Mouse (Mus musculus) heart, adult 2 months (tissue): Measurements from ENCODE around the gene Krtap19-2. TPM values are rescaled to one million over a fixed set of nuclear protein-coding genes. Genes with fewer than 3 reads are reported as not detected.

Experiments
- DNase-seq, 2 experiments: peaks; one replicate each; pipeline ENCODE4 v3.0.0; 2021
- H3K27ac ChIP-seq: fragments of 200-600 bp; 2 replicates; pipeline ENCODE4 v1.8.1; 2022
- H3K27me3 ChIP-seq: fragments of 200-500 bp; 2 replicates; pipeline ENCODE4 v1.6.1; 2012; ENCODE audit warnings: mild to moderate bottlenecking, low read length, inconsistent platforms, mixed read lengths; ENCODE audit not compliant: control insufficient read depth, insufficient read depth
- H3K36me3 ChIP-seq: fragments of 200-500 bp; 2 replicates; pipeline ENCODE4 v1.6.1; 2012; ENCODE audit warnings: low read length, inconsistent platforms; ENCODE audit not compliant: control insufficient read depth, insufficient read depth
- H3K4me1 ChIP-seq: fragments of 200-500 bp; 2 replicates; pipeline ENCODE4 v1.6.1; 2011; ENCODE audit warnings: low read length; ENCODE audit not compliant: control insufficient read depth, insufficient read depth
- H3K4me3 ChIP-seq: fragments of 200-600 bp; 2 replicates; pipeline ENCODE4 v1.8.1; 2022
- H3K79me2 ChIP-seq: fragments of 200-500 bp; replicated peaks from 2 replicates; pipeline ENCODE4 v1.6.1; 2012; ENCODE audit warnings: mild to moderate bottlenecking, inconsistent platforms, low read length, moderate library complexity, mixed read lengths; ENCODE audit not compliant: control insufficient read depth, insufficient read depth
- H3K9ac ChIP-seq: fragments of 200-500 bp; 2 replicates; pipeline ENCODE4 v1.6.1; 2012; ENCODE audit warnings: low read depth, mild to moderate bottlenecking, control low read depth, inconsistent platforms, low read length, mixed read lengths
- CTCF ChIP-seq: fragments of 200-600 bp; IDR thresholded peaks from 2 replicates; pipeline ENCODE4 v1.8.1; 2022; ENCODE audit warnings: antibody characterized with exemption, mild to moderate bottlenecking, moderate library complexity
- EP300 ChIP-seq: fragments of 200-500 bp; IDR thresholded peaks from 2 replicates; pipeline ENCODE4 v1.6.1; 2011; ENCODE audit warnings: low read depth, low read length, control low read depth; ENCODE audit not compliant: insufficient read depth
- POLR2A ChIP-seq: fragments of 200-500 bp; IDR thresholded peaks from 2 replicates; pipeline ENCODE4 v1.6.1; 2011; ENCODE audit warnings: mild to moderate bottlenecking, low read depth, low read length, control low read depth; ENCODE audit not compliant: insufficient read depth
- WGBS: fragments of 180-500 bp; shearing (Covaris S2); methylation state at CpG from one replicate; pipeline ENCODE4 v1.1.7; 2018; 5-methylcytosine and 5-hydroxymethylcytosine counted together
- intact Hi-C: fragments of 180-260 bp; cut with DNase I; formaldehyde crosslinking; loops from one replicate; pipeline ENCODE4 v1.15.1; 2025
- long read RNA-seq: library from polyadenylated mRNA; stranded (forward); transcript quantifications from one replicate; pipeline ENCODE4 v2.0.0, GENCODE M21; 2021
- polyA plus RNA-seq: library from polyadenylated mRNA; depleted of rRNA; stranded (reverse); fragments of >200 nt; gene quantifications from 2 replicates; pipeline ENCODE4 v1.2.3, GENCODE M21; 2012; rRNA removed
- total RNA-seq, 2 experiments: library from RNA; stranded (reverse); gene quantifications; 2 replicates each; pipeline ENCODE4 v1.2.3; 2021

The Krtap19-2 gene
- total RNA-seq (not detected), polyA plus RNA-seq (not detected in 2 replicates)
- long read RNA-seq, result 0 reads

- DNase-seq, result no peak
- H3K27me3 ChIP-seq, result no peaks in the 10 kb centered on the region
- no peak within 1 kb of the TSS for H3K4me3 ChIP-seq
- intact Hi-C loops, result no loop called here
- no peaks in the 10 kb centered on the region for H3K4me1 ChIP-seq
- no peaks in the 10 kb centered on the region for H3K79me2 ChIP-seq
- TF ChIP-seq POLR2A (no peak), EP300 (no peak), CTCF (no peak)
- 91% methylated on average over 3 of the region's 3 CpGs for WGBS
- no peaks in the 10 kb centered on the region for H3K36me3 ChIP-seq
- H3K9ac ChIP-seq, result no peak within 1 kb of the TSS
- H3K27ac ChIP-seq, result no peak within 1 kb of the TSS
Observed at GRCm38 (mm10) chr16:88874169-88874568, at the start of gene Krtap19-2. Gene Krtap19-2 (minus strand): TSS chr16:88874269.

- H3K79me2 ChIP-seq, result no peaks in the 10 kb centered on the region
- H3K27me3 ChIP-seq, result no peaks in the 10 kb centered on the region
- no peak within 1 kb of the TSS for H3K27ac ChIP-seq
- no peak within 1 kb of the TSS for H3K9ac ChIP-seq
- WGBS, result 85% methylated on average over 6 of the region's 6 CpGs
- H3K36me3 ChIP-seq, result no peaks in the 10 kb centered on the region
- intact Hi-C loops, result no loop called here
- H3K4me1 ChIP-seq, result no peaks in the 10 kb centered on the region
- DNase-seq, result no peak
- H3K4me3 ChIP-seq, result no peak within 1 kb of the TSS
- TF ChIP-seq CTCF (no peak), POLR2A (no peak), EP300 (no peak)
Observed at GRCm38 (mm10) chr16:88896357-88896756, 22.3 kb upstream of the Krtap19-2 start, which contains the start of gene Krtap19-5. Gene Krtap19-5 (minus strand): TSS chr16:88896457.

GRCm38 (mm10) chr16:88886870-88887269, 12.8 kb upstream of the Krtap19-2 start:
- Histone ChIP-seq H3K4me3 (no peak overlapping the region), H3K27ac (no peak overlapping the region), H3K79me2 (no peaks in the 10 kb centered on the region), H3K27me3 (no peaks in the 10 kb centered on the region), H3K9ac (no peak overlapping the region), H3K4me1 (no peaks in the 10 kb centered on the region), H3K36me3 (no peaks in the 10 kb centered on the region)
- no peak for TF ChIP-seq POLR2A
- TF ChIP-seq CTCF, result no peak
- TF ChIP-seq EP300, result no peak
- no peak for DNase-seq
- intact Hi-C loops, result no loop called here
- 77% methylated on average over 6 of the region's 6 CpGs for WGBS

DNA sequence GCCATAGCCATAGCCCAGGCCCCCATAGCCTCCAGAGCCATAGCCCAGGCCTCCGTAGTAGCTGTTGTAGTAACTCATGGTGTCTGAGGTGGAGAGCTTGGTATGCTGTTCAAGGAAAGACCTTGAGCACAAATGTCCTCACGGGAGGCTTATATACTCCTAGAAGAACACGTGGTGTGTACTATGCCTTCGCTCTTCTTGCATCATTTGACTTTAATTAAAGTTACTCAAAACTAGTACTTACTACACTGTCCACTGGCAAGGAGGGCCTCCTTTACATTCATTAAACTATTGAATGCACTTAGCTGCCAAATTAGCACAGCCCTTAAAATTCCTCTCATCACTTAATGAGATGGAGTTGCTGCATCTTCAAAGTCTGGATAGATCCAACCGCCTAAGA, 10.9 kb upstream of the Krtap19-2 start, which contains the start of gene Krtap19-4:
Krtap19-4 (minus strand) TSS at position 101 of the 400 bp plus-strand sequence.
- Histone ChIP-seq H3K79me2 (no peaks in the 10 kb centered on the region), H3K27me3 (no peaks in the 10 kb centered on the region), H3K4me3 (no peak within 1 kb of the TSS), H3K27ac (no peak within 1 kb of the TSS), H3K9ac (no peak within 1 kb of the TSS), H3K4me1 (no peaks in the 10 kb centered on the region), H3K36me3 (no peaks in the 10 kb centered on the region)
- 68% methylated on average over 5 of the region's 5 CpGs for WGBS
- TF ChIP-seq POLR2A (no peak), CTCF (no peak), EP300 (no peak)
- DNase-seq, result no peak
- intact Hi-C loops, result no loop called here

GRCm38 (mm10) chr16:88877938-88878337, 3.9 kb upstream of the Krtap19-2 start, which contains the start of gene Krtap19-3:
Gene Krtap19-3 (minus strand): TSS chr16:88878038.
- no peaks in the 10 kb centered on the region for H3K4me1 ChIP-seq
- H3K9ac ChIP-seq, result no peak within 1 kb of the TSS
- H3K4me3 ChIP-seq, result no peak within 1 kb of the TSS
- no peak for TF ChIP-seq EP300
- TF ChIP-seq POLR2A, result no peak
- no peak for TF ChIP-seq CTCF
- DNase-seq, result no peak
- WGBS, result 88% methylated on average over 2 of the region's 2 CpGs
- intact Hi-C loops, result no loop called here
- H3K27ac ChIP-seq, result no peak within 1 kb of the TSS
- no peaks in the 10 kb centered on the region for H3K27me3 ChIP-seq
- no peaks in the 10 kb centered on the region for H3K36me3 ChIP-seq
- no peaks in the 10 kb centered on the region for H3K79me2 ChIP-seq

- no peaks in the 10 kb centered on the region for H3K4me1 ChIP-seq
- no peak within 1 kb of the TSS for H3K9ac ChIP-seq
- no peaks in the 10 kb centered on the region for H3K36me3 ChIP-seq
- no peak within 1 kb of the TSS for H3K4me3 ChIP-seq
- intact Hi-C loops, result no loop called here
- TF ChIP-seq EP300, result no peak
- TF ChIP-seq POLR2A, result no peak
- no peak for TF ChIP-seq CTCF
- H3K27me3 ChIP-seq, result no peaks in the 10 kb centered on the region
- no peak for DNase-seq
- H3K27ac ChIP-seq, result no peak within 1 kb of the TSS
- 81% methylated on average over 6 of the region's 6 CpGs for WGBS
- no peaks in the 10 kb centered on the region for H3K79me2 ChIP-seq
Observed at GRCm38 (mm10) chr16:88869311-88869710, 4.8 kb downstream of the Krtap19-2 start, which contains the start of gene Krtap19-1. Gene Krtap19-1 (minus strand): TSS chr16:88869411.
